Mouse (Mus musculus) gastrocnemius, adult 2 months (tissue): ENCODE results near the gene Olfr545. TPM values are rescaled to one million over a fixed set of nuclear protein-coding genes. Genes with fewer than 3 reads are reported as not detected.
A peak's percentile ranks its signal among the peaks of the same experiment; 100 is the strongest.

Experiments used
- DNase-seq: peaks from one replicate; pipeline ENCODE4 v3.0.0; 2022
- H3K27ac ChIP-seq: fragments of 200-600 bp; 2 replicates; pipeline ENCODE4 v1.8.1; 2022; ENCODE audit warnings: mild to moderate bottlenecking
- H3K4me3 ChIP-seq: fragments of 200-600 bp; 2 replicates; pipeline ENCODE4 v1.8.1; 2022; ENCODE audit warnings: mild to moderate bottlenecking, moderate library complexity
- CTCF ChIP-seq: fragments of 200-600 bp; IDR thresholded peaks from 2 replicates; pipeline ENCODE4 v1.8.1; 2022; ENCODE audit warnings: antibody characterized with exemption, mild to moderate bottlenecking, moderate library complexity
- intact Hi-C: fragments of 180-260 bp; cut with DNase I; formaldehyde crosslinking; loops from one replicate; pipeline ENCODE4 v1.15.1; 2025
- total RNA-seq, 2 experiments: library from RNA; stranded (reverse); gene quantifications; 2 replicates each; pipeline ENCODE4 v1.2.3; 2021

Olfr545 gene
- total RNA-seq, 2 experiments from 2014 or later: not detected

GRCm38 (mm10) chr7:102472675-102473074 is 26.7 kb downstream of the Olfr545 start:
- no peak for TF ChIP-seq CTCF
- intact Hi-C loops: no loop called here
- DNase-seq: no peak
- no peak overlapping the region for H3K4me3 ChIP-seq
- H3K27ac ChIP-seq: no peak overlapping the region

- H3K27ac ChIP-seq: no peak overlapping the region
- DNase-seq: no peak
- no peak overlapping the region for H3K4me3 ChIP-seq
- TF ChIP-seq CTCF: no peak
- intact Hi-C loops: no loop called here
Observed at GRCm38 (mm10) chr7:102467566-102467965, 31.8 kb downstream of the Olfr545 start.

- intact Hi-C loops: no loop called here
- TF ChIP-seq CTCF: no peak
- H3K27ac ChIP-seq: no peak overlapping the region
Observed at GRCm38 (mm10) chr7:102458618-102459380, 40.6 kb downstream of the Olfr545 start.

GRCm38 (mm10) chr7:102446438-102446837 is 52.9 kb downstream of the Olfr545 start:
- no peak for TF ChIP-seq CTCF
- Histone ChIP-seq H3K4me3 (no peak overlapping the region), H3K27ac (peak overlapping the region; percentile 73)
- peak; percentile 49 for DNase-seq
- intact Hi-C loops: no loop called here

More at GRCm38 (mm10) chr7:102458618-102459380, 40.6 kb downstream of the Olfr545 start:
- DNase-seq: no peak
- H3K4me3 ChIP-seq: no peak overlapping the region

- no peak for DNase-seq
- H3K27ac ChIP-seq: no peak overlapping the region
- no peak overlapping the region for H3K4me3 ChIP-seq
- intact Hi-C loops: no loop called here
- TF ChIP-seq CTCF: no peak
Observed at GRCm38 (mm10) chr7:102444301-102444700, 55.1 kb downstream of the Olfr545 start.

- Histone ChIP-seq H3K4me3 (peak overlapping the region; percentile 93), H3K27ac (peak overlapping the region; percentile 87)
- no peak for TF ChIP-seq CTCF
- intact Hi-C loops: no loop called here
- no peak for DNase-seq
Observed at GRCm38 (mm10) chr7:102442432-102442831, 56.9 kb downstream of the Olfr545 start.

GRCm38 (mm10) chr7:102441657-102442391 is 57.5 kb downstream of the Olfr545 start, which contains the start of gene Rrm1:
Gene Rrm1 (plus strand): TSS chr7:102441695.
- DNase-seq: peak; percentile 95
- peak within 1 kb of the TSS; percentile 87 for H3K27ac ChIP-seq
- TF ChIP-seq CTCF: no peak
- intact Hi-C loops: no loop called here
- H3K4me3 ChIP-seq: peak within 1 kb of the TSS; percentile 93

Other genes starting within 250 kb of the Olfr545 start
- gene Rhog, start 243.5 kb downstream of the Olfr545 start, total RNA-seq: 10 to 100 TPM; 14.7 to 17.0 TPM
- 100 to 1,000 TPM; 156 to 196 TPM for gene Stim1, start 231.8 kb downstream of the Olfr545 start, total RNA-seq
- gene Rrm1, start 57.9 kb downstream of the Olfr545 start, total RNA-seq: 10 to 100 TPM; 15.3 to 21.8 TPM
- gene Olfr543, start 17.9 kb downstream of the Olfr545 start, total RNA-seq: not detected
- gene Olfr544, start 11.3 kb downstream of the Olfr545 start, total RNA-seq: not detected
- gene Olfr547, start 35.2 kb upstream of the Olfr545 start, total RNA-seq: not detected
- gene Olfr548-ps1, start 41.3 kb upstream of the Olfr545 start, total RNA-seq: not detected
- not detected for gene Olfr549, start 50.3 kb upstream of the Olfr545 start, total RNA-seq
- 1 to 10 TPM; 2.4 to 3.4 TPM for gene Trim21, start 65.9 kb upstream of the Olfr545 start, total RNA-seq
- gene Olfr550, start 71.9 kb upstream of the Olfr545 start, total RNA-seq: under 1 TPM in 1 of 2 experiments, not detected in 1; 0.17 TPM
- not detected for gene Olfr551, start 92.3 kb upstream of the Olfr545 start, total RNA-seq
- under 1 TPM; 0.06 to 0.20 TPM for gene Olfr552, start 98.2 kb upstream of the Olfr545 start, total RNA-seq
- not detected for gene Olfr553, start 118.6 kb upstream of the Olfr545 start, total RNA-seq
- not detected for gene Olfr554, start 138.9 kb upstream of the Olfr545 start, total RNA-seq
- not detected for gene Olfr555, start 159.2 kb upstream of the Olfr545 start, total RNA-seq
- gene Olfr556, start 165.3 kb upstream of the Olfr545 start, total RNA-seq: not detected
- 1 to 10 TPM; 4.0 to 4.8 TPM for gene Trim68, start 187.8 kb upstream of the Olfr545 start, total RNA-seq
- not detected for gene Olfr557, start 196.3 kb upstream of the Olfr545 start, total RNA-seq
- 1 to 10 TPM; 1.4 to 1.5 TPM for gene Olfr558, start 202.6 kb upstream of the Olfr545 start, total RNA-seq
- not detected for gene Olfr33, start 219.5 kb upstream of the Olfr545 start, total RNA-seq
- not detected for gene Olfr559, start 227.9 kb upstream of the Olfr545 start, total RNA-seq